Mouse (Mus musculus) heart, postnatal 0 days (tissue): Measurements from ENCODE around the gene Lonp2. TPM values are rescaled to one million over a fixed set of nuclear protein-coding genes. Genes with fewer than 3 reads are reported as not detected.

ENCODE experiments used
- ATAC-seq: fragments of 200-750 bp; cut with Nextera tagmentation; 2 replicates; pipeline ENCODE4 v1.8.0; 2017; ENCODE audit warnings: low read depth, moderate number of reproducible peaks, moderate library complexity; ENCODE audit not compliant: insufficient read depth
- DNase-seq: peaks from one replicate; pipeline ENCODE4 v3.0.0-alpha.2; 2016; ENCODE audit warnings: low spot score
- H3K27ac ChIP-seq: fragments of 300-500 bp; sonication (generic); 2 replicates; pipeline ENCODE4 v1.5.1; 2014; ENCODE audit warnings: low read depth, mild to moderate bottlenecking
- H3K27me3 ChIP-seq: fragments of 300-500 bp; sonication (generic); 2 replicates; pipeline ENCODE4 v1.6.1; 2014; ENCODE audit warnings: low read length, mixed read lengths; ENCODE audit not compliant: control insufficient read depth, insufficient read depth
- H3K36me3 ChIP-seq: fragments of 300-500 bp; sonication (generic); replicated peaks from 2 replicates; pipeline ENCODE4 v1.6.1; 2014; ENCODE audit warnings: low read length, mixed read lengths; ENCODE audit not compliant: control insufficient read depth, insufficient read depth
- H3K4me1 ChIP-seq: fragments of 300-500 bp; sonication (generic); 2 replicates; pipeline ENCODE4 v1.6.1; 2014; ENCODE audit warnings: antibody characterized with exemption; ENCODE audit not compliant: control insufficient read depth, insufficient read depth
- H3K4me2 ChIP-seq: fragments of 300-500 bp; sonication (generic); 2 replicates; pipeline ENCODE4 v1.6.1; 2014; ENCODE audit warnings: low read depth, mild to moderate bottlenecking, low read length, moderate library complexity
- H3K4me3 ChIP-seq: fragments of 300-500 bp; sonication (generic); 2 replicates; pipeline ENCODE4 v1.5.1; 2014; ENCODE audit warnings: low read depth, low read length
- H3K9ac ChIP-seq: fragments of 300-500 bp; sonication (generic); replicated peaks from 2 replicates; pipeline ENCODE4 v1.6.1; 2014; ENCODE audit warnings: low read depth, low read length, mixed read lengths
- H3K9me3 ChIP-seq: fragments of 300-500 bp; sonication (generic); replicated peaks from 2 replicates; pipeline ENCODE4 v1.6.1; 2016; ENCODE audit warnings: low read length; ENCODE audit not compliant: control insufficient read depth
- CTCF ChIP-seq: IDR thresholded peaks from 2 replicates; pipeline ENCODE4 v1.5.1; 2016; ENCODE audit warnings: antibody characterized with exemption, control low read depth, low read depth
- EP300 ChIP-seq: IDR thresholded peaks from 2 replicates; pipeline ENCODE4 v1.6.1; 2016; ENCODE audit warnings: antibody characterized with exemption, low read depth
- WGBS: fragments of 180-500 bp; shearing (Covaris S2); extraction: QIAGEN DNeasy Blood & Tissue Kit; methylation state at CpG from one replicate; pipeline ENCODE4 v1.1.7; 2014; 5-methylcytosine and 5-hydroxymethylcytosine counted together
- polyA plus RNA-seq: library from polyadenylated mRNA; unstranded; fragments of >200 nt; fragmentation: Nextera tagmentation; extraction: Ambion mirVana; gene quantifications from 2 replicates; pipeline ENCODE4 v1.2.1, GENCODE M21; 2015
- total RNA-seq: library from RNA; depleted of rRNA; stranded (reverse); fragments of >200 nt; gene quantifications from 2 replicates; pipeline ENCODE4 v1.2.3, GENCODE M21; 2014; ENCODE audit warnings: low replicate concordance

Gene Lonp2
- total and polyA plus RNA-seq, 2 experiments from 2014 or later, result 60.1 to 63.0 TPM

GRCm38 (mm10) chr8:86644661-86645060, 20.8 kb downstream of the Lonp2 start:
- DNase-seq (no peak), ATAC-seq (no peak)
- WGBS, result 95% methylated on average over 4 of the region's 4 CpGs
- Histone ChIP-seq H3K27ac (no peak overlapping the region), H3K4me3 (no peak overlapping the region), H3K4me1 (no peaks in the 10 kb centered on the region), H3K36me3 (peaks cover 31% of the 10 kb centered on the region), H3K9me3 (no peaks in the 10 kb centered on the region), H3K9ac (no peak overlapping the region), H3K4me2 (no peak overlapping the region), H3K27me3 (no peaks in the 10 kb centered on the region)
- TF ChIP-seq CTCF (no peak), EP300 (no peak)

- Histone ChIP-seq H3K36me3 (peaks cover 27% of the 10 kb centered on the region), H3K4me2 (no peak overlapping the region), H3K27me3 (no peaks in the 10 kb centered on the region), H3K4me3 (no peak overlapping the region), H3K27ac (no peak overlapping the region), H3K4me1 (no peaks in the 10 kb centered on the region), H3K9me3 (no peaks in the 10 kb centered on the region), H3K9ac (no peak overlapping the region)
- whole genome bisulfite sequencing, result 67% methylated on average over 3 of the region's 3 CpGs
- DNase-seq (no peak), ATAC-seq (no peak)
- TF ChIP-seq EP300, result no peak
- TF ChIP-seq CTCF, result no peak
Measured at GRCm38 (mm10) chr8:86647771-86648170, 23.9 kb downstream of the Lonp2 start.

GRCm38 (mm10) chr8:86651416-86651815, 27.6 kb downstream of the Lonp2 start:
- H3K36me3 ChIP-seq, result peaks cover 46% of the 10 kb centered on the region
- TF ChIP-seq EP300, result no peak
- no peak for TF ChIP-seq CTCF
- DNase-seq (no peak), ATAC-seq (no peak)
- H3K9me3 ChIP-seq, result no peaks in the 10 kb centered on the region
- H3K27ac ChIP-seq, result no peak overlapping the region
- no peak overlapping the region for H3K9ac ChIP-seq
- no peaks in the 10 kb centered on the region for H3K4me1 ChIP-seq
- no peaks in the 10 kb centered on the region for H3K27me3 ChIP-seq
- H3K4me3 ChIP-seq, result no peak overlapping the region
- H3K4me2 ChIP-seq, result no peak overlapping the region
- 79% methylated on average over 5 of the region's 5 CpGs for WGBS

GRCm38 (mm10) chr8:86652546-86652945, 28.7 kb downstream of the Lonp2 start:
- Histone ChIP-seq H3K9me3 (no peaks in the 10 kb centered on the region), H3K27ac (no peak overlapping the region), H3K4me2 (no peak overlapping the region), H3K4me1 (no peaks in the 10 kb centered on the region), H3K4me3 (no peak overlapping the region), H3K9ac (no peak overlapping the region), H3K36me3 (peaks cover 46% of the 10 kb centered on the region), H3K27me3 (no peaks in the 10 kb centered on the region)
- WGBS, result 67% methylated on average over 2 of the region's 2 CpGs
- no peak for TF ChIP-seq CTCF
- no peak for TF ChIP-seq EP300
- ATAC-seq, result no peak
- DNase-seq, result no peak

GRCm38 (mm10) chr8:86654578-86654977, 30.7 kb downstream of the Lonp2 start:
- H3K4me2 ChIP-seq, result no peak overlapping the region
- no peaks in the 10 kb centered on the region for H3K27me3 ChIP-seq
- no peak overlapping the region for H3K9ac ChIP-seq
- H3K27ac ChIP-seq, result no peak overlapping the region
- H3K4me1 ChIP-seq, result no peaks in the 10 kb centered on the region
- H3K4me3 ChIP-seq, result no peak overlapping the region
- TF ChIP-seq CTCF, result 0 out of 2 replicates have a peak, but pooled peaks have one; percentile 17
- no peak for TF ChIP-seq EP300
- ATAC-seq (no peak), DNase-seq (no peak)
- 90% methylated on average over 1 of the region's 1 CpGs for WGBS
- H3K36me3 ChIP-seq, result peaks cover 46% of the 10 kb centered on the region
- H3K9me3 ChIP-seq, result no peaks in the 10 kb centered on the region

GRCm38 (mm10) chr8:86668750-86669149, 44.9 kb downstream of the Lonp2 start:
- Histone ChIP-seq H3K27ac (no peak overlapping the region), H3K9me3 (no peaks in the 10 kb centered on the region), H3K4me3 (no peak overlapping the region), H3K4me1 (no peaks in the 10 kb centered on the region), H3K36me3 (peaks cover 61% of the 10 kb centered on the region), H3K27me3 (no peaks in the 10 kb centered on the region), H3K9ac (no peak overlapping the region), H3K4me2 (no peak overlapping the region)
- no peak for ATAC-seq
- TF ChIP-seq EP300 (no peak), CTCF (no peak)
- DNase-seq, result no peak
